8 mouse cellular contexts compared by ENCODE assay signal in the genomic region with DNA sequence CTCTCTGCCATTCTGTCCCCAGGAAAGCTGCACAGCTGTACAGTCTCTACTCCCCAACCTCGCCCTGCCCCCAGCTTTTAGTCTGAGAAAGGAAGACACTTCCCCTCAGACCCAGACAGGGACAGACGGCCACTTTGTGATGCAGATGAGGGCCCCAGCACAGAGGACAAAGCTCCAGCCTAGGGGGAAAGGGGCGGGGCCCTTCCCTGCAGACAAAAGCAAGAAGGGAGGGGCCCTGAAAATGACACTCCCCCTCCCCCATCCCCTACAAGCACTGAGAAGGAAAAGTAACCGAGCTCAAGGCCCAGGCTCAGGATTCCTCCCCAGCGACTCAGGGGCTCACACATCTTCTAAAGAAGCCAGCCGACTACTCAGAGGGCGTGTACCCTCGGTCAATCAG. TPM values are rescaled to one million over a fixed set of nuclear protein-coding genes. Genes with fewer than 3 reads are reported as not detected.
DNase-seq lines count a peak whose midpoint lies in the region; ATAC-seq and TF ChIP-seq lines count a peak whose summit lies in the region.

No protein-coding gene starts in this region.

- H3K27ac ChIP-seq in kidney, embryonic 14.5 days (ENCODE audit: low read depth, low read length), result peak overlapping the region; percentile 55
- no peak overlapping the region for H3K27ac ChIP-seq in kidney, adult 2 months (ENCODE audit: insufficient read depth, low read depth, low read length)
- H3K27ac ChIP-seq in forebrain, embryonic 15.5 days (replicated peaks), result peak overlapping the region; percentile 98
- no peak overlapping the region for H3K27ac ChIP-seq in intestine, embryonic 16.5 days (ENCODE audit: low read length)

- H3K4me3 ChIP-seq in kidney, embryonic 14.5 days (ENCODE audit: low read length), result 0 out of 2 replicates have a peak overlapping the region, but pooled peaks have one; percentile 3
- H3K4me3 ChIP-seq in kidney, adult 2 months (ENCODE audit: insufficient read depth, low read depth, low read length), result no peak overlapping the region
- H3K4me3 ChIP-seq in forebrain, embryonic 15.5 days, result peak overlapping the region; percentile 93
- no peak overlapping the region for H3K4me3 ChIP-seq in intestine, embryonic 16.5 days (ENCODE audit: low read length)

- DNase-seq in kidney, adult 2 months, result no peak
- DNase-seq in R1 (ENCODE audit: low read depth, low spot score), result peak; percentile 99
- DNase-seq in mesoderm, embryonic 11.5 days (ENCODE audit: low read depth, low spot score), result peak; percentile 92
- DNase-seq in telencephalon, adult 2 months (ENCODE audit: low read depth, low spot score), result peak; percentile 48
- no peak for DNase-seq in c-Kit-positive CD71-positive TER-119-positive erythroid progenitor cells, embryonic 14.5 days (ENCODE audit: low spot score)

- TF ChIP-seq CTCF in kidney, adult 2 months (conservative IDR thresholded peaks at IDR 0.05; ENCODE audit: insufficient read depth, insufficient read length, low read depth, low read length), result no peak

- 9% methylated on average over 8 of the region's 8 CpGs for WGBS in kidney, embryonic 14.5 days
- WGBS in kidney, adult 2 months, result 43% methylated on average over 8 of the region's 8 CpGs
- 2% methylated on average over 8 of the region's 8 CpGs for WGBS in forebrain, embryonic 15.5 days
- 19% methylated on average over 8 of the region's 8 CpGs for WGBS in intestine, embryonic 16.5 days

- H3K9ac ChIP-seq in kidney, embryonic 14.5 days (ENCODE audit: low read depth, low read length), result no peak overlapping the region
- peak overlapping the region; percentile 98 for H3K9ac ChIP-seq in forebrain, embryonic 15.5 days (replicated peaks)
- 0 out of 2 replicates have a peak overlapping the region, but pooled peaks have one; percentile 11 for H3K9ac ChIP-seq in intestine, embryonic 16.5 days (ENCODE audit: low read depth, low read length)

- no peaks in the 10 kb centered on the region for H3K27me3 ChIP-seq in kidney, embryonic 14.5 days (ENCODE audit: control insufficient read depth, insufficient read depth, low read length)
- no peaks in the 10 kb centered on the region for H3K27me3 ChIP-seq in kidney, adult 2 months (replicated peaks; ENCODE audit: control insufficient read depth, insufficient read depth, low read length)
- H3K27me3 ChIP-seq in forebrain, embryonic 15.5 days, result no peaks in the 10 kb centered on the region
- H3K27me3 ChIP-seq in intestine, embryonic 16.5 days (replicated peaks; ENCODE audit: control insufficient read depth, insufficient read depth, low read length), result no peaks in the 10 kb centered on the region

- peak overlapping the region; percentile 24 for H3K4me2 ChIP-seq in kidney, embryonic 14.5 days (replicated peaks; ENCODE audit: low read depth, low read length)
- peak overlapping the region; percentile 73 for H3K4me2 ChIP-seq in forebrain, embryonic 15.5 days (replicated peaks)
- peak overlapping the region; percentile 30 for H3K4me2 ChIP-seq in intestine, embryonic 16.5 days (ENCODE audit: low read depth, low read length)

- peak; percentile 9; the same call in 1 of the 2 replicates for ATAC-seq in kidney, embryonic 14.5 days (ENCODE audit: low FRiP score, low TSS enrichment)
- peak; percentile 48 for ATAC-seq in forebrain, embryonic 15.5 days (replicated peaks)
- 0 out of 2 replicates have a peak, but pooled peaks have one; percentile 8 for ATAC-seq in intestine, embryonic 16.5 days

- no peak for TF ChIP-seq POLR2A in kidney, adult 2 months (IDR thresholded peaks at IDR 0.05; ENCODE audit: low read depth, low read length)

- H3K36me3 ChIP-seq in kidney, embryonic 14.5 days (ENCODE audit: control insufficient read depth, insufficient read depth, low read length), result no peaks in the 10 kb centered on the region; the same call in 1 of the 2 replicates
- H3K36me3 ChIP-seq in kidney, adult 2 months (ENCODE audit: control insufficient read depth, insufficient read depth, low read length), result no peaks in the 10 kb centered on the region
- H3K36me3 ChIP-seq in forebrain, embryonic 15.5 days, result no peaks in the 10 kb centered on the region
- no peaks in the 10 kb centered on the region for H3K36me3 ChIP-seq in intestine, embryonic 16.5 days (ENCODE audit: control insufficient read depth, insufficient read depth, low read length)

- no peaks in the 10 kb centered on the region for H3K9me3 ChIP-seq in kidney, embryonic 14.5 days (ENCODE audit: control insufficient read depth, low read length)
- no peaks in the 10 kb centered on the region for H3K9me3 ChIP-seq in forebrain, embryonic 15.5 days
- H3K9me3 ChIP-seq in intestine, embryonic 16.5 days (ENCODE audit: control insufficient read depth, low read length), result no peaks in the 10 kb centered on the region

- peaks cover 31% of the 10 kb centered on the region for H3K4me1 ChIP-seq in kidney, embryonic 14.5 days (ENCODE audit: control insufficient read depth, insufficient read depth, low read length)
- H3K4me1 ChIP-seq in kidney, adult 2 months (ENCODE audit: control insufficient read depth, insufficient read depth, low read length), result no peaks in the 10 kb centered on the region
- H3K4me1 ChIP-seq in forebrain, embryonic 15.5 days, result peaks cover 53% of the 10 kb centered on the region
- H3K4me1 ChIP-seq in intestine, embryonic 16.5 days (ENCODE audit: control insufficient read depth, insufficient read depth, low read length), result peaks cover 26% of the 10 kb centered on the region

RNA-seq across cellular contexts. Expression of gene Ago1, which starts 2.5 kb away (rescaled TPM):
- polyA plus RNA-seq in kidney, embryonic 14.5 days (2014; fragmentation: Nextera tagmentation; extraction: Ambion mirVana), result 8.0 and 8.4 TPM in 2 replicates
- 18.0 and 21.4 TPM in 2 replicates for polyA plus RNA-seq in kidney, adult 2 months (2012; rRNA removed)
- 15.3 and 17.2 TPM in 2 replicates for polyA plus RNA-seq in forebrain, embryonic 15.5 days (2015; fragmentation: Nextera tagmentation; extraction: Ambion mirVana)
- 3.3 and 3.5 TPM in 2 replicates for polyA plus RNA-seq in intestine, embryonic 16.5 days (2015; fragmentation: Nextera tagmentation; extraction: Ambion mirVana)

RNA-seq across cellular contexts. Expression of gene Ago3, which starts 36.5 kb away (rescaled TPM):
- polyA plus RNA-seq in kidney, embryonic 14.5 days (2014; fragmentation: Nextera tagmentation; extraction: Ambion mirVana), result 13.7 and 15.6 TPM in 2 replicates
- 7.9 and 13.6 TPM in 2 replicates for polyA plus RNA-seq in kidney, adult 2 months (2012; rRNA removed)
- 16.3 and 19.9 TPM in 2 replicates for polyA plus RNA-seq in forebrain, embryonic 15.5 days (2015; fragmentation: Nextera tagmentation; extraction: Ambion mirVana)
- 9.7 and 10.6 TPM in 2 replicates for polyA plus RNA-seq in intestine, embryonic 16.5 days (2015; fragmentation: Nextera tagmentation; extraction: Ambion mirVana)

Comparison
In these comparisons a context has a peak if more than half of its experiments do, and no peak if none do; other contexts are left out.
1. H3K27ac ChIP-seq: peak in kidney, embryonic 14.5 days (single experiment) and forebrain, embryonic 15.5 days (single experiment); none in kidney, adult 2 months (single experiment) and intestine, embryonic 16.5 days (single experiment).
2. H3K4me3 ChIP-seq: peak in kidney, embryonic 14.5 days (single experiment) and forebrain, embryonic 15.5 days (single experiment); none in kidney, adult 2 months (single experiment) and intestine, embryonic 16.5 days (single experiment).
3. DNase-seq: peak in R1 (single experiment), mesoderm, embryonic 11.5 days (single experiment) and telencephalon, adult 2 months (single experiment); none in kidney, adult 2 months (single experiment) and c-Kit-positive CD71-positive TER-119-positive erythroid progenitor cells, embryonic 14.5 days (single experiment).
4. Peak in every context shown above with its lines, with median percentiles within 50 percentile points of each other: ATAC-seq and H3K4me2 ChIP-seq.